Mouse (Mus musculus) midbrain, embryonic 14.5 days (tissue): Measurements from ENCODE around the gene Dscaml1. TPM values are rescaled to one million over a fixed set of nuclear protein-coding genes. Genes with fewer than 3 reads are reported as not detected.
A peak's percentile ranks its signal among the peaks of the same experiment; 100 is the strongest.

Source experiments
- ATAC-seq: fragments of 200-750 bp; cut with Nextera tagmentation; 2 replicates; pipeline ENCODE4 v1.8.0; 2017; ENCODE audit warnings: moderate number of reproducible peaks, moderate library complexity; ENCODE audit not compliant: low FRiP score, low TSS enrichment
- DNase-seq: peaks from one replicate; pipeline ENCODE4 v3.0.0-alpha.2; 2015
- H3K27ac ChIP-seq: fragments of 300-500 bp; sonication (generic); replicated peaks from 2 replicates; pipeline ENCODE4 v1.5.1; 2014; ENCODE audit warnings: mild to moderate bottlenecking, low read depth, low read length, moderate library complexity
- H3K27me3 ChIP-seq: fragments of 300-500 bp; sonication (generic); 2 replicates; pipeline ENCODE4 v1.6.1; 2014; ENCODE audit warnings: low read length, control low read depth, mixed read lengths; ENCODE audit not compliant: control insufficient read depth, insufficient read depth
- H3K36me3 ChIP-seq: fragments of 300-500 bp; sonication (generic); 2 replicates; pipeline ENCODE4 v1.6.1; 2014; ENCODE audit warnings: low read length, control low read depth; ENCODE audit not compliant: control insufficient read depth, insufficient read depth
- H3K4me1 ChIP-seq: fragments of 300-500 bp; sonication (generic); 2 replicates; pipeline ENCODE4 v1.6.1; 2014; ENCODE audit warnings: mild to moderate bottlenecking, antibody characterized with exemption, low read length, control low read depth; ENCODE audit not compliant: control insufficient read depth, insufficient read depth
- H3K4me2 ChIP-seq: fragments of 300-500 bp; sonication (generic); 2 replicates; pipeline ENCODE4 v1.6.1; 2014; ENCODE audit warnings: mild to moderate bottlenecking, low read length, moderate library complexity
- H3K4me3 ChIP-seq: fragments of 300-500 bp; sonication (generic); replicated peaks from 2 replicates; pipeline ENCODE4 v1.5.1; 2014; ENCODE audit warnings: low read depth, low read length
- H3K9ac ChIP-seq: fragments of 300-500 bp; sonication (generic); replicated peaks from 2 replicates; pipeline ENCODE4 v1.6.1; 2014; ENCODE audit warnings: mild to moderate bottlenecking, low read length, moderate library complexity
- H3K9me3 ChIP-seq: fragments of 300-500 bp; sonication (generic); 2 replicates; pipeline ENCODE4 v1.6.1; 2016; ENCODE audit warnings: low read length, control low read depth, mixed read lengths; ENCODE audit not compliant: control insufficient read depth
- WGBS: fragments of 180-500 bp; shearing (Covaris S2); extraction: QIAGEN DNeasy Blood & Tissue Kit; methylation state at CpG from one replicate; pipeline ENCODE4 v1.1.7; 2014; 5-methylcytosine and 5-hydroxymethylcytosine counted together
- polyA plus RNA-seq: library from polyadenylated mRNA; unstranded; fragments of >200 nt; fragmentation: Nextera tagmentation; extraction: Ambion mirVana; gene quantifications from 2 replicates; pipeline ENCODE4 v1.2.1, GENCODE M21; 2014

Dscaml1 gene
- polyA plus RNA-seq, 1 experiment from 2014 or later, result 14.8 TPM

- no peaks in the 10 kb centered on the region for H3K9me3 ChIP-seq
- DNase-seq, result no peak
- 86% methylated on average over 7 of the region's 7 CpGs for WGBS
Measured at GRCm38 (mm10) chr9:45546902-45547578, 120.6 kb downstream of the Dscaml1 start.

GRCm38 (mm10) chr9:45549796-45550195 is 123.4 kb downstream of the Dscaml1 start:
- Histone ChIP-seq H3K4me3 (no peak overlapping the region), H3K27ac (peak overlapping the region; percentile 62), H3K27me3 (no peaks in the 10 kb centered on the region), H3K36me3 (no peaks in the 10 kb centered on the region), H3K4me1 (peaks cover 33% of the 10 kb centered on the region), H3K4me2 (no peak overlapping the region), H3K9me3 (no peaks in the 10 kb centered on the region), H3K9ac (no peak overlapping the region)
- DNase-seq, result peak; percentile 46
- WGBS, result 12% methylated on average over 5 of the region's 5 CpGs
- ATAC-seq, result peak; percentile 37; the same call in 1 of the 2 replicates

More at GRCm38 (mm10) chr9:45546902-45547578, 120.6 kb downstream of the Dscaml1 start:
- peaks cover 33% of the 10 kb centered on the region for H3K4me1 ChIP-seq
- no peaks in the 10 kb centered on the region for H3K36me3 ChIP-seq
- H3K4me2 ChIP-seq, result no peak overlapping the region
- no peak for ATAC-seq
- no peaks in the 10 kb centered on the region for H3K27me3 ChIP-seq
- H3K4me3 ChIP-seq, result no peak overlapping the region
- H3K9ac ChIP-seq, result no peak overlapping the region
- H3K27ac ChIP-seq, result peak overlapping the region; percentile 62

DNA sequence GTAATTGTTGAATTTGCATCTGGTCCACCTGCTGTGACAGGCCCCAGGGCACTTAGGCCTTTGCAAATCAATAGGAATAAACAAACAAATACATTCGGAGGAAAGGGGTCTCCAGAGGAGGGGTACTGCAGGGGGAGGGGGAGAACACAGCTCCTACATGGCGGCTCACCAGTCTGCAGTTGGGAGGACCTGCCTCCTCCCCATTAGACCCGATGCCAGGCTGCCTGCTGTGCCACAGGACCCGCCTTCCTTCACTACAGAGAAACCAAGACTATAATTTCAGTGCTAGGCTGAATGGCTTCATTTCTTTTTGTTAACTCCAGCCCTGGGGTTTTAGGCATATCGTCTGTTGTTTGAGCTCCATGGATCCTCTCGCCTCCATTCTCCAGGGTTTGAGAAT is 123.8 kb downstream of the Dscaml1 start:
- ATAC-seq (no peak), DNase-seq (peak; percentile 47)
- Histone ChIP-seq H3K4me2 (no peak overlapping the region), H3K4me1 (peaks cover 34% of the 10 kb centered on the region), H3K27ac (peak overlapping the region; percentile 62), H3K9ac (no peak overlapping the region), H3K36me3 (no peaks in the 10 kb centered on the region), H3K27me3 (no peaks in the 10 kb centered on the region), H3K4me3 (no peak overlapping the region), H3K9me3 (no peaks in the 10 kb centered on the region)
- 22% methylated on average over 6 of the region's 6 CpGs for WGBS

DNA sequence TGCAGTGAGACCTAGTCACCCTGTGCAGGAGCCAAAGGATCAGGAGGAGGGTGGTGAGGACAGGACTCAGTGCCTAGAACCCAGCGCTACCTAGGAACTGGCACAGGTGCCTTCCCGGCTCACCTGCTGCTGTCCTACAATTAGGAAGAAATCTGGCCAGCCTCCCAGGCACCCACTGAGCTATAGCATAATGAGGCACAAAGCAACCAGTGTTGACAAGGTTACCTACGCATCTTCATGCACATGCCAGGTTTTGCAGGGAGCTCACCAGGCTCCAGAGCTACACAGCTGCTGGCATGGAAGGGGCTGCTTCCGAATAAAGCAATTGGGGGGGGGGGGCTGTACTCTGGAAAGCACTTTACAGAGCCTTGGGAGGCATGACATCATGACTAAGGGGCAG is 124.2 kb downstream of the Dscaml1 start:
- 63% methylated on average over 4 of the region's 4 CpGs for WGBS
- no peak overlapping the region for H3K9ac ChIP-seq
- no peaks in the 10 kb centered on the region for H3K36me3 ChIP-seq
- ATAC-seq, result no peak
- peak overlapping the region; percentile 62 for H3K27ac ChIP-seq
- H3K9me3 ChIP-seq, result no peaks in the 10 kb centered on the region
- peaks cover 34% of the 10 kb centered on the region for H3K4me1 ChIP-seq
- no peak for DNase-seq
- H3K4me3 ChIP-seq, result no peak overlapping the region
- H3K4me2 ChIP-seq, result no peak overlapping the region
- no peaks in the 10 kb centered on the region for H3K27me3 ChIP-seq

DNA sequence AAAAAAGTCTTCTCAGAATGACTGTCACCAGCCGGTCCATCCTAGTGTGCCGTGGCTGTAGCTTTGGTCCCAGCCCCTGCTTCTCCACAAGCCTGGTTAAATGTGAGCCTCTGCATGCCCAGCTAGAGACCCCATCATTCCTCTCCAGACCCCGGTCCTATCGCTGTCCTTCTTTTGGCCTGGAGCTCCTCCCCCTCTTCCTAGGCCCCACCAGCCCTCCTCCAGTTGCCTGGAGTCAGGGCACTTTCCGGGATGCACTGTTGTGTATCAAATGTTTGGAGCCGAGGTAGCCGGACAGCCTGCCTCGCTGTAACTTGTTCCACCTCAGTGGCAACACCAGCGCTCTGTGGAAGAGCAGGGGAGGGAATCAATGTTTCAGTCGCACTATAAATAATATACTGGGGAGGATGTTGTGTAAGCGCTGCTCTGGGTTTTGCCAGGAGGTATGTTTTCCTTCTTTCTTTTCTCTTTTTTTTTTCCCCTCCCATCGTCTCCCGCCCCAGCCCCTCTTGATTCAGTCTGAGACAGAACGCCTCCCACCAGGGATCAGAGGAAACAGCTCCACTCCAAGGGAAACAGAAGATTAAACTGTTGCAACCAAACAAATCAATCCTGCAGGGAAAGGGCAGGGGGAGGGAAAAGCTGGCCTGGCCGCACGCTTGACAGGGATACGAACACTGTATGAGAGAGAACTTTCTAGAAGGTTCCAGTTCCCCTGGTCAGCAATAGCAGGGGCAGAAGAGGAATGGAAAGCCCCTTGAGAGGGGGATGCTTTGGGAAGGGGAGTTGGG is 128.8 kb downstream of the Dscaml1 start:
- peak; percentile 39 for DNase-seq
- no peak overlapping the region for H3K4me2 ChIP-seq
- no peaks in the 10 kb centered on the region for H3K36me3 ChIP-seq
- peaks cover 18% of the 10 kb centered on the region for H3K4me1 ChIP-seq
- H3K9ac ChIP-seq, result no peak overlapping the region
- H3K27ac ChIP-seq, result no peak overlapping the region
- 17% methylated on average over 17 of the region's 17 CpGs for WGBS
- no peaks in the 10 kb centered on the region for H3K27me3 ChIP-seq
- no peak for ATAC-seq
- no peak overlapping the region for H3K4me3 ChIP-seq
- H3K9me3 ChIP-seq, result no peaks in the 10 kb centered on the region

GRCm38 (mm10) chr9:45556882-45557281 is 130.5 kb downstream of the Dscaml1 start:
- no peak overlapping the region for H3K4me3 ChIP-seq
- H3K4me2 ChIP-seq, result no peak overlapping the region
- ATAC-seq, result no peak
- DNase-seq, result no peak
- no peaks in the 10 kb centered on the region for H3K36me3 ChIP-seq
- no peaks in the 10 kb centered on the region for H3K27me3 ChIP-seq
- peaks cover 12% of the 10 kb centered on the region; the same call in 1 of the 2 replicates for H3K4me1 ChIP-seq
- no peaks in the 10 kb centered on the region for H3K9me3 ChIP-seq
- no peak overlapping the region for H3K9ac ChIP-seq
- WGBS, result 92% methylated on average over 3 of the region's 3 CpGs
- no peak overlapping the region for H3K27ac ChIP-seq

DNA sequence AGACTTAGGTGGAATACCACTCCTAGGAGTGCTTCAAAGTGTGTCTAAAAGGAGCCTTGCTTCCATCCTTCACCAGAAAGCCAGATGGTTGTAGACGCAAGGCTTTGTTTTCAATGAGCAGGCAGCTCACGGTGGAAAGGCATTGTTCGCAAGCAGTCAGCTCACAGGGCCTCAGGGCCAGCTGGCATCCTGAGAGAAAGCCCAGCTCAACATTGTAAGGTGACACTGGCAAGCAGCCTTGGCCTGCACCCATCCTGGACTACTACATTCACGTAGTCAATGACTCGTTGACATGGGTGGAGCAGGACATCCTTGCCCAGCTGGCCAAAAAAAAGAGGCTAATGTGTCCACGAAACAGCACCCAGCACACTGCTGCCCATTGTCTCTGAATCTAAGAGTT is 134.6 kb downstream of the Dscaml1 start:
- 57% methylated on average over 6 of the region's 6 CpGs for WGBS
- H3K27ac ChIP-seq, result no peak overlapping the region
- no peaks in the 10 kb centered on the region for H3K36me3 ChIP-seq
- no peaks in the 10 kb centered on the region for H3K27me3 ChIP-seq
- H3K9me3 ChIP-seq, result no peaks in the 10 kb centered on the region
- ATAC-seq (no peak), DNase-seq (no peak)
- no peak overlapping the region for H3K4me3 ChIP-seq
- H3K4me1 ChIP-seq, result 0 out of 2 replicates have a peak, but pooled peaks cover 2% of the 10 kb centered on the region
- H3K9ac ChIP-seq, result no peak overlapping the region
- H3K4me2 ChIP-seq, result no peak overlapping the region

- no peaks in the 10 kb centered on the region for H3K9me3 ChIP-seq
- H3K9ac ChIP-seq, result no peak overlapping the region
- no peaks in the 10 kb centered on the region for H3K4me1 ChIP-seq
- H3K36me3 ChIP-seq, result no peaks in the 10 kb centered on the region
- 87% methylated on average over 5 of the region's 5 CpGs for WGBS
- no peaks in the 10 kb centered on the region for H3K27me3 ChIP-seq
- H3K4me2 ChIP-seq, result no peak overlapping the region
- ATAC-seq (no peak), DNase-seq (no peak)
- no peak overlapping the region for H3K27ac ChIP-seq
- H3K4me3 ChIP-seq, result no peak overlapping the region
Measured at GRCm38 (mm10) chr9:45566843-45567578, 140.6 kb downstream of the Dscaml1 start.
